Mouse (Mus musculus): ENCODE data around the gene Mettl26.
A peak's percentile ranks its signal among the peaks of the same experiment; 100 is the strongest.

DNA sequence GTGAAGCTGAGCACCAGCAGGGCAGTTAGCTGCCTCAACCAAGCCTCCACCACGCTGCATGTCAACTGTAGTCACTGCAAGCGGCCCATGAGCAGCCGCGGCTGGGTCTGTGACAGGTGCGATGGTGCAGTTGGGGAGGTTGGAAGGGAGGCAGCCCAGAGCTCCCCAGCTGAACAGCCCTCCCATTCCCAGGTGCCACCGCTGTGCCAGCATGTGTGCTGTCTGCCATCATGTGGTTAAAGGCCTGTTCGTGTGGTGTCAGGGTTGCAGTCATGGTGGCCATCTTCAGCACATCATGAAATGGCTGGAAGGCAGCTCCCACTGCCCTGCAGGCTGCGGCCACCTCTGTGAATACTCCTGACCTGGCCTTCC is 46.7 kb upstream of the Mettl26 start:
- no peak for TF ChIP-seq TCF12 (IDR thresholded peaks at IDR 0.05; ENCODE audit: insufficient read depth, poor library complexity, severe bottlenecking)
- no peak for TF ChIP-seq POLR2A (IDR thresholded peaks at IDR 0.05; ENCODE audit: insufficient read length, low read depth)
- TF ChIP-seq MYOD1 (IDR thresholded peaks at IDR 0.05; ENCODE audit: control insufficient read depth in 1 of 3, insufficient read length in 2 of 3, low read depth in 2 of 3): peak in 1 of 3 experiments; percentile 3
- no peak for TF ChIP-seq E2F4 (IDR thresholded peaks at IDR 0.05; ENCODE audit: insufficient read depth)
- TF ChIP-seq MYOG (IDR thresholded peaks at IDR 0.05; ENCODE audit: control insufficient read depth in 1 of 3, insufficient read depth in 1 of 3, insufficient read length in 2 of 3, low read depth in 2 of 3): peak in 2 of 3 experiments; percentile 12 to 54
- TF ChIP-seq CEBPB (IDR thresholded peaks at IDR 0.05; ENCODE audit: insufficient read depth, poor library complexity, severe bottlenecking): no peak
- TF ChIP-seq POLR2AphosphoS2 (IDR thresholded peaks at IDR 0.05; ENCODE audit: insufficient read length, low read depth): peak; percentile 74
- no peak for TF ChIP-seq USF1 (IDR thresholded peaks at IDR 0.05; ENCODE audit: low read depth)
- no peak for TF ChIP-seq MAX (IDR thresholded peaks at IDR 0.05; ENCODE audit: low read depth)
- TF ChIP-seq SRF (IDR thresholded peaks at IDR 0.05; ENCODE audit: control insufficient read depth, insufficient read length, low read depth): no peak
- TF ChIP-seq TCF3 (IDR thresholded peaks at IDR 0.05; ENCODE audit: insufficient read length, low read depth): no peak
